Mouse (Mus musculus): ENCODE measurements around the gene Meox1. TPM values are rescaled to one million over a fixed set of nuclear protein-coding genes. Genes with fewer than 3 reads are reported as not detected.
A peak's percentile ranks its signal among the peaks of the same experiment; 100 is the strongest.

Gene Meox1
- polyA plus RNA-seq (2016; fragmentation: Nextera tagmentation; extraction: Ambion mirVana) = 0.86 and 0.97 TPM in 2 replicates

- DNase-seq (ENCODE audit: extremely low spot score, low spot score) = no peak
- H3K4me3 ChIP-seq = no peak within 1 kb of the TSS
- H3K4me1 ChIP-seq = peaks cover 53% of the 10 kb centered on the region
- no peaks in the 10 kb centered on the region for H3K9me3 ChIP-seq
- peaks cover 63% of the 10 kb centered on the region for H3K27me3 ChIP-seq (ENCODE audit: poor library complexity, severe bottlenecking)
- 40% methylated on average over 11 of the region's 11 CpGs for whole genome bisulfite sequencing
- no peak within 1 kb of the TSS; the same call in 1 of the 2 replicates for H3K27ac ChIP-seq
- H3K36me3 ChIP-seq (replicated peaks) = no peaks in the 10 kb centered on the region
Measured at GRCm38 (mm10) chr11:101894204-101894603, at the start of gene Meox1. Gene Meox1 (minus strand): TSS chr11:101894374.

GRCm38 (mm10) chr11:101943055-101943454 is 48.9 kb upstream of the Meox1 start:
- no peak overlapping the region for H3K4me3 ChIP-seq
- WGBS = 40% methylated on average over 3 of the region's 3 CpGs
- H3K36me3 ChIP-seq (replicated peaks) = no peaks in the 10 kb centered on the region
- peaks cover 21% of the 10 kb centered on the region for H3K4me1 ChIP-seq
- no peak for DNase-seq (ENCODE audit: extremely low spot score, low spot score)
- no peak overlapping the region for H3K27ac ChIP-seq
- peaks cover 37% of the 10 kb centered on the region for H3K27me3 ChIP-seq (ENCODE audit: poor library complexity, severe bottlenecking)
- H3K9me3 ChIP-seq = no peaks in the 10 kb centered on the region

GRCm38 (mm10) chr11:101937108-101937507 is 42.9 kb upstream of the Meox1 start:
- Histone ChIP-seq H3K4me1 (peaks cover 29% of the 10 kb centered on the region), H3K9me3 (no peaks in the 10 kb centered on the region), H3K27me3 (ENCODE audit: poor library complexity, severe bottlenecking) (peaks cover 74% of the 10 kb centered on the region), H3K4me3 (peak overlapping the region; percentile 56), H3K36me3 (replicated peaks) (no peaks in the 10 kb centered on the region), H3K27ac (peak overlapping the region; percentile 76)
- under 1% methylated on average over 32 of the region's 32 CpGs for WGBS
- peak; percentile 40 for DNase-seq (ENCODE audit: extremely low spot score, low spot score)

GRCm38 (mm10) chr11:101936421-101936820 is 42.2 kb upstream of the Meox1 start:
- H3K4me1 ChIP-seq = peaks cover 33% of the 10 kb centered on the region
- DNase-seq (ENCODE audit: extremely low spot score, low spot score) = no peak
- WGBS = 28% methylated on average over 7 of the region's 7 CpGs
- H3K27ac ChIP-seq = no peak overlapping the region
- H3K9me3 ChIP-seq = no peaks in the 10 kb centered on the region
- H3K36me3 ChIP-seq (replicated peaks) = no peaks in the 10 kb centered on the region
- H3K4me3 ChIP-seq = peak overlapping the region; percentile 56
- peaks cover 72% of the 10 kb centered on the region for H3K27me3 ChIP-seq (ENCODE audit: poor library complexity, severe bottlenecking)

GRCm38 (mm10) chr11:101935743-101936142 is 41.6 kb upstream of the Meox1 start:
- no peak overlapping the region for H3K4me3 ChIP-seq
- H3K4me1 ChIP-seq = peaks cover 28% of the 10 kb centered on the region
- no peaks in the 10 kb centered on the region for H3K9me3 ChIP-seq
- H3K36me3 ChIP-seq (replicated peaks) = no peaks in the 10 kb centered on the region
- peaks cover 66% of the 10 kb centered on the region for H3K27me3 ChIP-seq (ENCODE audit: poor library complexity, severe bottlenecking)
- H3K27ac ChIP-seq = no peak overlapping the region
- 89% methylated on average over 3 of the region's 3 CpGs for WGBS
- DNase-seq (ENCODE audit: extremely low spot score, low spot score) = no peak

GRCm38 (mm10) chr11:101931978-101932377 is 37.8 kb upstream of the Meox1 start:
- Histone ChIP-seq H3K27me3 (ENCODE audit: poor library complexity, severe bottlenecking) (peaks cover 38% of the 10 kb centered on the region), H3K36me3 (replicated peaks) (no peaks in the 10 kb centered on the region), H3K27ac (no peak overlapping the region), H3K4me1 (peaks cover 31% of the 10 kb centered on the region), H3K9me3 (no peaks in the 10 kb centered on the region), H3K4me3 (no peak overlapping the region)
- DNase-seq (ENCODE audit: extremely low spot score, low spot score) = no peak
- WGBS = 65% methylated on average over 4 of the region's 4 CpGs

- Histone ChIP-seq H3K27me3 (ENCODE audit: poor library complexity, severe bottlenecking) (peaks cover 19% of the 10 kb centered on the region; the same call in 1 of the 2 replicates), H3K36me3 (replicated peaks) (no peaks in the 10 kb centered on the region), H3K4me3 (no peak overlapping the region), H3K9me3 (no peaks in the 10 kb centered on the region), H3K4me1 (peaks cover 30% of the 10 kb centered on the region), H3K27ac (peak overlapping the region; percentile 44; the same call in 1 of the 2 replicates)
- 45% methylated on average over 25 of the region's 25 CpGs for WGBS
- peak; percentile 50 for DNase-seq (ENCODE audit: extremely low spot score, low spot score)
Measured at GRCm38 (mm10) chr11:101928030-101928762, 34.0 kb upstream of the Meox1 start.

GRCm38 (mm10) chr11:101926951-101927589 is 32.9 kb upstream of the Meox1 start:
- WGBS = 85% methylated on average over 10 of the region's 10 CpGs

GRCm38 (mm10) chr11:101925636-101926035 is 31.5 kb upstream of the Meox1 start:
- Histone ChIP-seq H3K36me3 (replicated peaks) (no peaks in the 10 kb centered on the region), H3K27me3 (ENCODE audit: poor library complexity, severe bottlenecking) (peaks cover 19% of the 10 kb centered on the region; the same call in 1 of the 2 replicates), H3K27ac (no peak overlapping the region), H3K4me1 (peaks cover 28% of the 10 kb centered on the region), H3K9me3 (no peaks in the 10 kb centered on the region), H3K4me3 (no peak overlapping the region)
- WGBS = 82% methylated on average over 6 of the region's 6 CpGs
- no peak for DNase-seq (ENCODE audit: extremely low spot score, low spot score)

More at GRCm38 (mm10) chr11:101926951-101927589, 32.9 kb upstream of the Meox1 start:
- peaks cover 19% of the 10 kb centered on the region; the same call in 1 of the 2 replicates for H3K27me3 ChIP-seq (ENCODE audit: poor library complexity, severe bottlenecking)
- H3K9me3 ChIP-seq = no peaks in the 10 kb centered on the region
- H3K4me1 ChIP-seq = peaks cover 26% of the 10 kb centered on the region
- DNase-seq (ENCODE audit: extremely low spot score, low spot score) = no peak
- H3K4me3 ChIP-seq = no peak overlapping the region
- no peaks in the 10 kb centered on the region for H3K36me3 ChIP-seq (replicated peaks)
- 0 out of 2 replicates have a peak overlapping the region, but pooled peaks have one; percentile 6 for H3K27ac ChIP-seq

- H3K36me3 ChIP-seq (replicated peaks) = no peaks in the 10 kb centered on the region
- DNase-seq (ENCODE audit: extremely low spot score, low spot score) = no peak
- peaks cover 16% of the 10 kb centered on the region; the same call in 1 of the 2 replicates for H3K27me3 ChIP-seq (ENCODE audit: poor library complexity, severe bottlenecking)
- H3K4me1 ChIP-seq = peaks cover 30% of the 10 kb centered on the region
- 75% methylated on average over 18 of the region's 19 CpGs for WGBS
- H3K4me3 ChIP-seq = no peak overlapping the region
- H3K9me3 ChIP-seq = no peaks in the 10 kb centered on the region
- H3K27ac ChIP-seq = no peak overlapping the region
Measured at GRCm38 (mm10) chr11:101924441-101924976, 30.3 kb upstream of the Meox1 start.

GRCm38 (mm10) chr11:101923988-101924387 is 29.8 kb upstream of the Meox1 start:
- H3K27ac ChIP-seq = no peak overlapping the region
- H3K27me3 ChIP-seq (ENCODE audit: poor library complexity, severe bottlenecking) = peaks cover 17% of the 10 kb centered on the region
- no peaks in the 10 kb centered on the region for H3K36me3 ChIP-seq (replicated peaks)
- no peak overlapping the region for H3K4me3 ChIP-seq
- 76% methylated on average over 6 of the region's 6 CpGs for WGBS
- peaks cover 30% of the 10 kb centered on the region for H3K4me1 ChIP-seq
- no peaks in the 10 kb centered on the region for H3K9me3 ChIP-seq
- DNase-seq (ENCODE audit: extremely low spot score, low spot score) = no peak

- Histone ChIP-seq H3K4me1 (peaks cover 15% of the 10 kb centered on the region; the same call in 1 of the 2 replicates), H3K27me3 (ENCODE audit: poor library complexity, severe bottlenecking) (peaks cover 35% of the 10 kb centered on the region), H3K36me3 (replicated peaks) (no peaks in the 10 kb centered on the region), H3K27ac (peak overlapping the region; percentile 35; the same call in 1 of the 2 replicates), H3K9me3 (no peaks in the 10 kb centered on the region), H3K4me3 (no peak overlapping the region)
- 89% methylated on average over 12 of the region's 12 CpGs for WGBS
- no peak for DNase-seq (ENCODE audit: extremely low spot score, low spot score)
Measured at GRCm38 (mm10) chr11:101921361-101921952, 27.3 kb upstream of the Meox1 start.

All from forebrain, embryonic 10.5 days (tissue).